In genomic region chr11:70688372-70688771, GRCm38 (mm10) we compare ENCODE assay signal across 9 mouse cellular contexts. TPM values are rescaled to one million over a fixed set of nuclear protein-coding genes. Genes with fewer than 3 reads are reported as not detected.
DNase-seq lines count a peak whose midpoint lies in the region; ATAC-seq and TF ChIP-seq lines count a peak whose summit lies in the region.
"Had no signal": no experiment of that assay in that cellular context is flagged by ENCODE, and none has a peak within 500 bp of the region (broad histone marks: within the 10 kb centered on the region; RNA-seq: fewer than 3 reads in every experiment).

No protein-coding gene starts in this region.

- peak overlapping the region; percentile 70 for H3K9ac ChIP-seq in neural tube, embryonic 11.5 days (ENCODE audit: low read length)
- peak overlapping the region; percentile 77 for H3K9ac ChIP-seq in limb, embryonic 14.5 days (ENCODE audit: low read depth, low read length, severe bottlenecking)
- peak overlapping the region; percentile 87 for H3K9ac ChIP-seq in stomach, postnatal 0 days (ENCODE audit: low read length)

- H3K4me3 ChIP-seq in neural tube, embryonic 11.5 days (ENCODE audit: low read depth, low read length), result peak overlapping the region; percentile 85
- H3K4me3 ChIP-seq in limb, embryonic 14.5 days (replicated peaks; ENCODE audit: low read length), result peak overlapping the region; percentile 75
- peak overlapping the region; percentile 85 for H3K4me3 ChIP-seq in stomach, postnatal 0 days (ENCODE audit: low read depth, low read length)

- no peaks in the 10 kb centered on the region for H3K9me3 ChIP-seq in neural tube, embryonic 11.5 days (ENCODE audit: control insufficient read depth, low read length)
- H3K9me3 ChIP-seq in limb, embryonic 14.5 days (ENCODE audit: control insufficient read depth, low read length), result no peaks in the 10 kb centered on the region
- no peaks in the 10 kb centered on the region for H3K9me3 ChIP-seq in stomach, postnatal 0 days (ENCODE audit: control insufficient read depth, low read length)

- DNase-seq in adrenal gland, postnatal 10 days, result peak; percentile 44
- DNase-seq in adrenal gland, postnatal 36 days, result no peak
- DNase-seq in neural tube, embryonic 11.5 days (ENCODE audit: low spot score), result no peak
- no peak for DNase-seq in neural tube, embryonic 10.5 days (ENCODE audit: extremely low spot score, low spot score)
- no peak for DNase-seq in limb, embryonic 14.5 days (ENCODE audit: low spot score)
- no peak for DNase-seq in stomach, postnatal 0 days (ENCODE audit: low spot score)
- DNase-seq in thymus, adult 18-20 months, result no peak
- no peak for DNase-seq in left cerebral cortex, postnatal 36 days (ENCODE audit: low spot score in 2 of 2)

- H3K36me3 ChIP-seq in neural tube, embryonic 11.5 days (ENCODE audit: control insufficient read depth, insufficient read depth, low read length), result no peaks in the 10 kb centered on the region
- peaks cover 23% of the 10 kb centered on the region for H3K36me3 ChIP-seq in limb, embryonic 14.5 days (ENCODE audit: control insufficient read depth, insufficient read depth, low read length)
- 0 out of 2 replicates have a peak, but pooled peaks cover 6% of the 10 kb centered on the region for H3K36me3 ChIP-seq in stomach, postnatal 0 days (ENCODE audit: control insufficient read depth, insufficient read depth, low read length)

- no peaks in the 10 kb centered on the region for H3K27me3 ChIP-seq in neural tube, embryonic 11.5 days (ENCODE audit: control insufficient read depth, insufficient read depth, low read length)
- H3K27me3 ChIP-seq in limb, embryonic 14.5 days (ENCODE audit: control insufficient read depth, insufficient read depth, low read length), result no peaks in the 10 kb centered on the region
- H3K27me3 ChIP-seq in stomach, postnatal 0 days (ENCODE audit: control insufficient read depth, insufficient read depth, low read length), result no peaks in the 10 kb centered on the region

- intact Hi-C loops in left cerebral cortex, postnatal 36 days (cut with DNase I), result loop anchor here (5.0 kb wide), 1 partner anchor 69 kb away; no protein-coding TSS in a partner anchor

- H3K27ac ChIP-seq in neural tube, embryonic 11.5 days (ENCODE audit: low read depth, low read length), result no peak overlapping the region
- H3K27ac ChIP-seq in limb, embryonic 14.5 days (replicated peaks; ENCODE audit: low read depth, low read length), result peak overlapping the region; percentile 79
- peak overlapping the region; percentile 95 for H3K27ac ChIP-seq in stomach, postnatal 0 days (replicated peaks)

- whole genome bisulfite sequencing in neural tube, embryonic 11.5 days, result 10% methylated on average over 8 of the region's 8 CpGs
- WGBS in limb, embryonic 14.5 days, result 11% methylated on average over 8 of the region's 8 CpGs
- WGBS in stomach, postnatal 0 days, result 12% methylated on average over 8 of the region's 8 CpGs

- TF ChIP-seq EP300 in stomach, postnatal 0 days (optimal IDR thresholded peaks at IDR 0.05), result no peak

- TF ChIP-seq CTCF in stomach, postnatal 0 days (IDR thresholded peaks at IDR 0.05; ENCODE audit: low read depth), result no peak

- TF ChIP-seq POLR2A in limb, embryonic 14.5 days (IDR thresholded peaks at IDR 0.05; ENCODE audit: borderline replicate concordance, extremely low read depth, insufficient read depth, insufficient read length), result no peak

- peak overlapping the region; percentile 87 for H3K4me2 ChIP-seq in neural tube, embryonic 11.5 days (ENCODE audit: low read depth)
- H3K4me2 ChIP-seq in limb, embryonic 14.5 days (replicated peaks; ENCODE audit: low read depth, low read length, severe bottlenecking), result peak overlapping the region; percentile 79
- peak overlapping the region; percentile 94 for H3K4me2 ChIP-seq in stomach, postnatal 0 days (replicated peaks; ENCODE audit: low read depth)

- peaks cover 12% of the 10 kb centered on the region for H3K4me1 ChIP-seq in neural tube, embryonic 11.5 days (ENCODE audit: control insufficient read depth, insufficient read depth, low read length)
- H3K4me1 ChIP-seq in limb, embryonic 14.5 days (ENCODE audit: control insufficient read depth, insufficient read depth, low read length), result peaks cover 9% of the 10 kb centered on the region
- H3K4me1 ChIP-seq in stomach, postnatal 0 days (replicated peaks; ENCODE audit: control insufficient read depth, insufficient read depth), result 0 out of 2 replicates have a peak, but pooled peaks cover 4% of the 10 kb centered on the region

- ATAC-seq in neural tube, embryonic 11.5 days (ENCODE audit: insufficient read depth, low FRiP score, low TSS enrichment), result no peak
- no peak for ATAC-seq in limb, embryonic 14.5 days (ENCODE audit: low FRiP score, low read depth)
- ATAC-seq in stomach, postnatal 0 days (ENCODE audit: low FRiP score, low TSS enrichment), result no peak

RNA-seq across cellular contexts. Expression of gene Camta2, which starts 0.5 kb away (rescaled TPM):
- 10 to 100 TPM; 34.3 to 43.8 TPM for total RNA-seq in adrenal gland, postnatal 10 days (2021)
- 10 to 100 TPM; 36.5 to 45.7 TPM for total RNA-seq in adrenal gland, postnatal 36 days (2021)
- polyA plus RNA-seq in neural tube, embryonic 11.5 days (2014; fragmentation: Nextera tagmentation; extraction: Ambion mirVana), result 10.7 and 10.8 TPM in 2 replicates
- 20.3 and 26.6 TPM in 2 replicates for polyA plus RNA-seq in limb, embryonic 14.5 days (2012; rRNA removed)
- polyA plus RNA-seq in limb, embryonic 14.5 days (2014; fragmentation: Nextera tagmentation; extraction: Ambion mirVana), result 14.4 and 16.6 TPM in 2 replicates
- polyA plus RNA-seq in stomach, postnatal 0 days (2015; fragmentation: Nextera tagmentation; extraction: Ambion mirVana), result 6.5 and 7.9 TPM in 2 replicates
- total RNA-seq in left cerebral cortex, postnatal 36 days (2021), result 100 to 1,000 TPM; 232 to 256 TPM

RNA-seq across cellular contexts. Expression of gene Inca1, which starts 11.6 kb away (rescaled TPM):
- 10 to 100 TPM; 13.8 to 18.9 TPM for total RNA-seq in adrenal gland, postnatal 10 days (2021)
- total RNA-seq in adrenal gland, postnatal 36 days (2021), result 10 to 100 TPM in 1 of 2 experiments, 1 to 10 TPM in 1; 9.5 to 12.2 TPM
- 0.86 and 1.3 TPM in 2 replicates for polyA plus RNA-seq in neural tube, embryonic 11.5 days (2014; fragmentation: Nextera tagmentation; extraction: Ambion mirVana)
- 1.3 TPM in 2 replicates for polyA plus RNA-seq in limb, embryonic 14.5 days (2012; rRNA removed)
- polyA plus RNA-seq in limb, embryonic 14.5 days (2014; fragmentation: Nextera tagmentation; extraction: Ambion mirVana), result 0.81 and 0.93 TPM in 2 replicates
- polyA plus RNA-seq in stomach, postnatal 0 days (2015; fragmentation: Nextera tagmentation; extraction: Ambion mirVana), result 1.6 and 2.1 TPM in 2 replicates
- 1 to 10 TPM; 1.8 to 1.9 TPM for total RNA-seq in left cerebral cortex, postnatal 36 days (2021)
- total RNA-seq: common myeloid progenitor, adult 5-6 weeks had no signal

RNA-seq across cellular contexts. Expression of gene Kif1c, which starts 12.0 kb away (rescaled TPM):
- total RNA-seq in adrenal gland, postnatal 10 days (2021), result 100 to 1,000 TPM; 156 to 176 TPM
- total RNA-seq in adrenal gland, postnatal 36 days (2021), result 100 to 1,000 TPM; 178 to 195 TPM
- polyA plus RNA-seq in neural tube, embryonic 11.5 days (2014; fragmentation: Nextera tagmentation; extraction: Ambion mirVana), result 5.4 and 6.5 TPM in 2 replicates
- polyA plus RNA-seq in limb, embryonic 14.5 days (2012; rRNA removed), result 41.1 and 45.8 TPM in 2 replicates
- polyA plus RNA-seq in limb, embryonic 14.5 days (2014; fragmentation: Nextera tagmentation; extraction: Ambion mirVana), result 14.6 and 16.2 TPM in 2 replicates
- 4.7 TPM in 2 replicates for polyA plus RNA-seq in stomach, postnatal 0 days (2015; fragmentation: Nextera tagmentation; extraction: Ambion mirVana)
- 10 to 100 TPM; 58.9 to 59.3 TPM for total RNA-seq in left cerebral cortex, postnatal 36 days (2021)

RNA-seq across cellular contexts. Expression of gene Spag7, which starts 19.2 kb away (rescaled TPM):
- total RNA-seq in adrenal gland, postnatal 10 days (2021), result 10 to 100 TPM; 66.5 to 72.6 TPM
- total RNA-seq in adrenal gland, postnatal 36 days (2021), result 10 to 100 TPM; 87.1 to 88.1 TPM
- polyA plus RNA-seq in neural tube, embryonic 11.5 days (2014; fragmentation: Nextera tagmentation; extraction: Ambion mirVana), result 146 and 152 TPM in 2 replicates
- polyA plus RNA-seq in limb, embryonic 14.5 days (2012; rRNA removed), result 63.3 and 93.7 TPM in 2 replicates
- polyA plus RNA-seq in limb, embryonic 14.5 days (2014; fragmentation: Nextera tagmentation; extraction: Ambion mirVana), result 97.0 and 98.1 TPM in 2 replicates
- 77.7 and 79.4 TPM in 2 replicates for polyA plus RNA-seq in stomach, postnatal 0 days (2015; fragmentation: Nextera tagmentation; extraction: Ambion mirVana)
- total RNA-seq in left cerebral cortex, postnatal 36 days (2021), result 10 to 100 TPM; 52.5 to 57.8 TPM

RNA-seq across cellular contexts. Expression of gene Eno3, which starts 31.4 kb away (rescaled TPM):
- 100 to 1,000 TPM in 1 of 2 experiments, 10 to 100 TPM in 1; 89.5 to 224 TPM for total RNA-seq in adrenal gland, postnatal 10 days (2021)
- 10 to 100 TPM; 21.2 to 35.5 TPM for total RNA-seq in adrenal gland, postnatal 36 days (2021)
- polyA plus RNA-seq in neural tube, embryonic 11.5 days (2014; fragmentation: Nextera tagmentation; extraction: Ambion mirVana), result 39.3 and 48.9 TPM in 2 replicates
- polyA plus RNA-seq in limb, embryonic 14.5 days (2012; rRNA removed), result 75.3 and 84.6 TPM in 2 replicates
- polyA plus RNA-seq in limb, embryonic 14.5 days (2014; fragmentation: Nextera tagmentation; extraction: Ambion mirVana), result 60.3 and 89.9 TPM in 2 replicates
- polyA plus RNA-seq in stomach, postnatal 0 days (2015; fragmentation: Nextera tagmentation; extraction: Ambion mirVana), result 9.6 and 10.8 TPM in 2 replicates
- 1 to 10 TPM; 9.5 to 9.6 TPM for total RNA-seq in left cerebral cortex, postnatal 36 days (2021)

Comparison
In these comparisons a context has a peak if more than half of its experiments do, and no peak if none do; other contexts are left out.
1. RNA of gene Camta2, which starts 0.5 kb away (total RNA-seq): 232 to 256 TPM in left cerebral cortex, postnatal 36 days; 36.5 to 45.7 TPM in adrenal gland, postnatal 36 days and 34.3 to 43.8 TPM in adrenal gland, postnatal 10 days; every median in the first group is over 4 times any median in the second.
2. Peak in every context shown above with its lines, with median percentiles within 50 percentile points of each other: H3K4me2 ChIP-seq, H3K4me3 ChIP-seq and H3K9ac ChIP-seq.